Mouse (Mus musculus): ENCODE measurements around the gene Me1. TPM values are rescaled to one million over a fixed set of nuclear protein-coding genes. Genes with fewer than 3 reads are reported as not detected.

The Me1 gene
- total RNA-seq, 2 experiments from 2014 or later = 63.2 to 63.9 TPM

GRCm38 (mm10) chr9:86631153-86631552, 64.6 kb downstream of the Me1 start:
- no peak for TF ChIP-seq CTCF (conservative IDR thresholded peaks at IDR 0.05)
- no peak for DNase-seq (ENCODE audit: low spot score in 2 of 2)
- Histone ChIP-seq H3K27ac (no peak overlapping the region), H3K4me3 (no peak overlapping the region)

GRCm38 (mm10) chr9:86630352-86630931, 65.3 kb downstream of the Me1 start:
- H3K4me3 ChIP-seq = no peak overlapping the region
- no peak for DNase-seq (ENCODE audit: low spot score in 2 of 2)
- no peak overlapping the region for H3K27ac ChIP-seq
- TF ChIP-seq CTCF (conservative IDR thresholded peaks at IDR 0.05) = no peak

GRCm38 (mm10) chr9:86629379-86629778, 66.4 kb downstream of the Me1 start:
- DNase-seq (ENCODE audit: low spot score in 2 of 2) = no peak
- Histone ChIP-seq H3K27ac (peak overlapping the region; percentile 52; the same call in 1 of the 2 replicates), H3K4me3 (no peak overlapping the region)
- TF ChIP-seq CTCF (conservative IDR thresholded peaks at IDR 0.05) = no peak

- H3K4me3 ChIP-seq = no peak overlapping the region
- H3K27ac ChIP-seq = peak overlapping the region; percentile 74
- DNase-seq (ENCODE audit: low spot score in 2 of 2) = peak; percentile 66 to 79
- TF ChIP-seq CTCF (conservative IDR thresholded peaks at IDR 0.05) = no peak
Measured at GRCm38 (mm10) chr9:86627745-86628496, 67.8 kb downstream of the Me1 start.

GRCm38 (mm10) chr9:86626906-86627305, 68.8 kb downstream of the Me1 start:
- no peak overlapping the region for H3K4me3 ChIP-seq
- TF ChIP-seq CTCF (conservative IDR thresholded peaks at IDR 0.05) = no peak
- peak overlapping the region; percentile 74 for H3K27ac ChIP-seq
- peak; percentile 29 to 76 for DNase-seq (ENCODE audit: low spot score in 2 of 2)

GRCm38 (mm10) chr9:86624781-86625180, 71.0 kb downstream of the Me1 start:
- no peak overlapping the region for H3K4me3 ChIP-seq
- H3K27ac ChIP-seq = peak overlapping the region; percentile 74
- no peak for TF ChIP-seq CTCF (conservative IDR thresholded peaks at IDR 0.05)
- DNase-seq (ENCODE audit: low spot score in 2 of 2) = peak in 1 of 2 experiments; percentile 30

GRCm38 (mm10) chr9:86624039-86624438, 71.7 kb downstream of the Me1 start:
- DNase-seq (ENCODE audit: low spot score in 2 of 2) = peak in 1 of 2 experiments; percentile 5
- Histone ChIP-seq H3K27ac (peak overlapping the region; percentile 74), H3K4me3 (no peak overlapping the region)
- TF ChIP-seq CTCF (conservative IDR thresholded peaks at IDR 0.05) = no peak

GRCm38 (mm10) chr9:86622062-86622461, 73.7 kb downstream of the Me1 start:
- Histone ChIP-seq H3K4me3 (no peak overlapping the region), H3K27ac (peak overlapping the region; percentile 47; the same call in 1 of the 2 replicates)
- no peak for TF ChIP-seq CTCF (conservative IDR thresholded peaks at IDR 0.05)
- DNase-seq (ENCODE audit: low spot score in 2 of 2) = peak in 1 of 2 experiments; percentile 14

GRCm38 (mm10) chr9:86619341-86620139, 76.2 kb downstream of the Me1 start:
- no peak overlapping the region for H3K4me3 ChIP-seq
- no peak for TF ChIP-seq CTCF (conservative IDR thresholded peaks at IDR 0.05)
- no peak for DNase-seq (ENCODE audit: low spot score in 2 of 2)
- H3K27ac ChIP-seq = no peak overlapping the region

GRCm38 (mm10) chr9:86617837-86618492, 77.8 kb downstream of the Me1 start:
- DNase-seq (ENCODE audit: low spot score in 2 of 2) = no peak
- no peak overlapping the region for H3K4me3 ChIP-seq
- no peak for TF ChIP-seq CTCF (conservative IDR thresholded peaks at IDR 0.05)
- no peak overlapping the region for H3K27ac ChIP-seq

GRCm38 (mm10) chr9:86615765-86616164, 80.0 kb downstream of the Me1 start:
- no peak overlapping the region for H3K4me3 ChIP-seq
- no peak for TF ChIP-seq CTCF (conservative IDR thresholded peaks at IDR 0.05)
- H3K27ac ChIP-seq = no peak overlapping the region
- no peak for DNase-seq (ENCODE audit: low spot score in 2 of 2)

- no peak overlapping the region for H3K4me3 ChIP-seq
- no peak for DNase-seq (ENCODE audit: low spot score in 2 of 2)
- TF ChIP-seq CTCF (conservative IDR thresholded peaks at IDR 0.05) = no peak
- H3K27ac ChIP-seq = no peak overlapping the region
Measured at GRCm38 (mm10) chr9:86612091-86612490, 83.7 kb downstream of the Me1 start.

- no peak overlapping the region for H3K27ac ChIP-seq
- no peak for TF ChIP-seq CTCF (conservative IDR thresholded peaks at IDR 0.05)
- H3K4me3 ChIP-seq = no peak overlapping the region
- DNase-seq (ENCODE audit: low spot score in 2 of 2) = no peak
Measured at GRCm38 (mm10) chr9:86605776-86606175, 90.0 kb downstream of the Me1 start.
